Mouse (Mus musculus) stomach, postnatal 0 days (tissue): ENCODE results near the gene Chd9. TPM values are rescaled to one million over a fixed set of nuclear protein-coding genes. Genes with fewer than 3 reads are reported as not detected.
A peak's percentile ranks its signal among the peaks of the same experiment; 100 is the strongest.

Experiments used
- ATAC-seq: fragments of 200-750 bp; cut with Nextera tagmentation; 2 replicates; pipeline ENCODE4 v1.8.0; 2017; ENCODE audit not compliant: low FRiP score, low TSS enrichment
- DNase-seq: peaks from one replicate; pipeline ENCODE4 v3.0.0-alpha.2; 2016; ENCODE audit warnings: low spot score
- H3K27ac ChIP-seq: fragments of 300-500 bp; sonication (generic); replicated peaks from 2 replicates; pipeline ENCODE4 v1.5.1; 2014; ENCODE audit warnings: mild to moderate bottlenecking, control low read depth
- H3K27me3 ChIP-seq: fragments of 300-500 bp; sonication (generic); 2 replicates; pipeline ENCODE4 v1.6.1; 2014; ENCODE audit warnings: low read length; ENCODE audit not compliant: control insufficient read depth, insufficient read depth
- H3K36me3 ChIP-seq: fragments of 300-500 bp; sonication (generic); 2 replicates; pipeline ENCODE4 v1.6.1; 2014; ENCODE audit warnings: low read length, mixed read lengths; ENCODE audit not compliant: control insufficient read depth, insufficient read depth
- H3K4me1 ChIP-seq: fragments of 300-500 bp; sonication (generic); replicated peaks from 2 replicates; pipeline ENCODE4 v1.6.1; 2014; ENCODE audit warnings: antibody characterized with exemption; ENCODE audit not compliant: control insufficient read depth, insufficient read depth
- H3K4me2 ChIP-seq: fragments of 300-500 bp; sonication (generic); replicated peaks from 2 replicates; pipeline ENCODE4 v1.6.1; 2014; ENCODE audit warnings: low read depth, mild to moderate bottlenecking, control low read depth, moderate library complexity
- H3K4me3 ChIP-seq: fragments of 300-500 bp; sonication (generic); 2 replicates; pipeline ENCODE4 v1.5.1; 2014; ENCODE audit warnings: low read depth, low read length, control low read depth
- H3K9ac ChIP-seq: fragments of 300-500 bp; sonication (generic); 2 replicates; pipeline ENCODE4 v1.6.1; 2014; ENCODE audit warnings: mild to moderate bottlenecking, low read length, control low read depth, mixed read lengths
- H3K9me3 ChIP-seq: fragments of 300-500 bp; sonication (generic); 2 replicates; pipeline ENCODE4 v1.6.1; 2016; ENCODE audit warnings: low read length; ENCODE audit not compliant: control insufficient read depth
- CTCF ChIP-seq: IDR thresholded peaks from 2 replicates; pipeline ENCODE4 v1.5.1; 2016; ENCODE audit warnings: antibody characterized with exemption, low read depth, mild to moderate bottlenecking, moderate library complexity
- EP300 ChIP-seq: optimal IDR thresholded peaks from 2 replicates; pipeline ENCODE3; 2016; ENCODE audit warnings: antibody characterized with exemption
- WGBS: fragments of 180-500 bp; shearing (Covaris S2); extraction: QIAGEN DNeasy Blood & Tissue Kit; methylation state at CpG from one replicate; pipeline ENCODE4 v1.1.7; 2014; 5-methylcytosine and 5-hydroxymethylcytosine counted together
- polyA plus RNA-seq: library from polyadenylated mRNA; unstranded; fragments of >200 nt; fragmentation: Nextera tagmentation; extraction: Ambion mirVana; gene quantifications from 2 replicates; pipeline ENCODE4 v1.2.1, GENCODE M21; 2015

Chd9 gene
- polyA plus RNA-seq, 1 experiment from 2014 or later: 131 TPM

GRCm38 (mm10) chr8:90968307-90968706 lies 140.2 kb downstream of the Chd9 start:
- no peak overlapping the region for H3K4me3 ChIP-seq
- no peak overlapping the region for H3K9ac ChIP-seq
- H3K36me3 ChIP-seq: peaks cover 3% of the 10 kb centered on the region; the same call in 1 of the 2 replicates
- ATAC-seq: no peak
- DNase-seq: no peak
- 99% methylated on average over 4 of the region's 4 CpGs for WGBS
- H3K27me3 ChIP-seq: no peaks in the 10 kb centered on the region
- TF ChIP-seq EP300 (no peak), CTCF (no peak)
- no peaks in the 10 kb centered on the region for H3K4me1 ChIP-seq
- H3K27ac ChIP-seq: no peak overlapping the region
- no peak overlapping the region for H3K4me2 ChIP-seq
- H3K9me3 ChIP-seq: no peaks in the 10 kb centered on the region

GRCm38 (mm10) chr8:90976960-90977371 lies 148.8 kb downstream of the Chd9 start:
- Histone ChIP-seq H3K9ac (no peak overlapping the region), H3K27me3 (no peaks in the 10 kb centered on the region), H3K27ac (no peak overlapping the region), H3K36me3 (peaks cover 7% of the 10 kb centered on the region; the same call in 1 of the 2 replicates), H3K4me2 (no peak overlapping the region), H3K4me3 (no peak overlapping the region), H3K9me3 (no peaks in the 10 kb centered on the region), H3K4me1 (no peaks in the 10 kb centered on the region)
- WGBS: 64% methylated on average over 8 of the region's 8 CpGs
- no peak for DNase-seq
- TF ChIP-seq EP300 (no peak), CTCF (no peak)
- no peak for ATAC-seq

- no peak for TF ChIP-seq CTCF
- TF ChIP-seq EP300: no peak
- Histone ChIP-seq H3K27ac (no peak overlapping the region), H3K9me3 (no peaks in the 10 kb centered on the region), H3K36me3 (peaks cover 15% of the 10 kb centered on the region), H3K4me1 (no peaks in the 10 kb centered on the region), H3K9ac (no peak overlapping the region), H3K4me3 (no peak overlapping the region), H3K4me2 (no peak overlapping the region), H3K27me3 (no peaks in the 10 kb centered on the region)
- ATAC-seq (no peak), DNase-seq (no peak)
- 86% methylated on average over 3 of the region's 3 CpGs for WGBS
Measured at GRCm38 (mm10) chr8:90978720-90979119, 150.6 kb downstream of the Chd9 start.

- Histone ChIP-seq H3K27ac (no peak overlapping the region), H3K27me3 (no peaks in the 10 kb centered on the region), H3K9me3 (no peaks in the 10 kb centered on the region), H3K4me3 (no peak overlapping the region), H3K4me1 (no peaks in the 10 kb centered on the region), H3K4me2 (no peak overlapping the region), H3K9ac (no peak overlapping the region), H3K36me3 (peaks cover 15% of the 10 kb centered on the region)
- TF ChIP-seq CTCF (no peak), EP300 (no peak)
- ATAC-seq (no peak), DNase-seq (no peak)
- 89% methylated on average over 5 of the region's 5 CpGs for WGBS
Measured at GRCm38 (mm10) chr8:90979295-90979694, 151.1 kb downstream of the Chd9 start.

- Histone ChIP-seq H3K27ac (no peak overlapping the region), H3K4me2 (no peak overlapping the region), H3K4me3 (no peak overlapping the region), H3K9ac (no peak overlapping the region), H3K27me3 (no peaks in the 10 kb centered on the region), H3K4me1 (no peaks in the 10 kb centered on the region), H3K36me3 (peaks cover 20% of the 10 kb centered on the region), H3K9me3 (no peaks in the 10 kb centered on the region)
- DNase-seq (no peak), ATAC-seq (no peak)
- WGBS: 89% methylated on average over 3 of the region's 3 CpGs
- TF ChIP-seq CTCF: 0 out of 2 replicates have a peak, but pooled peaks have one; percentile 4
- TF ChIP-seq EP300: no peak
Measured at GRCm38 (mm10) chr8:90982087-90982486, 153.9 kb downstream of the Chd9 start.

- TF ChIP-seq EP300 (no peak), CTCF (peak; percentile 94)
- Histone ChIP-seq H3K4me1 (no peaks in the 10 kb centered on the region), H3K9me3 (no peaks in the 10 kb centered on the region), H3K4me3 (no peak overlapping the region), H3K9ac (no peak overlapping the region), H3K27me3 (no peaks in the 10 kb centered on the region), H3K27ac (no peak overlapping the region), H3K4me2 (no peak overlapping the region), H3K36me3 (peaks cover 35% of the 10 kb centered on the region)
- WGBS: 0% methylated on average over 2 of the region's 2 CpGs
- DNase-seq (peak; percentile 69), ATAC-seq (no peak)
Measured at GRCm38 (mm10) chr8:91019726-91020125, 191.6 kb downstream of the Chd9 start.
